Mouse (Mus musculus): ENCODE data around the gene Tent4b.
A peak's percentile ranks its signal among the peaks of the same experiment; 100 is the strongest.

Tent4b gene

GRCm38 (mm10) chr8:88279220-88279619 is 80.2 kb downstream of the Tent4b start:
- DNase-seq (ENCODE audit: low read depth, low spot score): no peak

DNA sequence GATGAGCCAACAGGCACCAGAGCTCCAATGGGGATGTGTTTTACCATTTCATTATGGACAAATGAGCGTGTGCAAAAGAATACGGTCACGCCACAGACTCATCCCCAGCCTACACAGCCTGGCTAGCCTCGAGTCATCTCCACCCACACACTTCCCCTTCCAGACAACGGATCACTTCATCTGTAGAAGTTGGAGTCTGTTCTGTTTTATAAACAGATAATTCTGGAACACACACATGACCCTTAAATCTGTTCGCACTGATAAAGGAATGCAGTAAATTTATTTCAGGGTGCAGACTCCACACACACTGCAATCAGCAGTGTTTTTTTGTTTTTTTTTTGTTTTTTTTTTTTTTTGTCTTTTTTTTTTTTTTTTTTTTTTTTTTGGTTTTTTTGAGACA is 80.7 kb downstream of the Tent4b start:
- DNase-seq (ENCODE audit: low read depth, low spot score): no peak

DNA sequence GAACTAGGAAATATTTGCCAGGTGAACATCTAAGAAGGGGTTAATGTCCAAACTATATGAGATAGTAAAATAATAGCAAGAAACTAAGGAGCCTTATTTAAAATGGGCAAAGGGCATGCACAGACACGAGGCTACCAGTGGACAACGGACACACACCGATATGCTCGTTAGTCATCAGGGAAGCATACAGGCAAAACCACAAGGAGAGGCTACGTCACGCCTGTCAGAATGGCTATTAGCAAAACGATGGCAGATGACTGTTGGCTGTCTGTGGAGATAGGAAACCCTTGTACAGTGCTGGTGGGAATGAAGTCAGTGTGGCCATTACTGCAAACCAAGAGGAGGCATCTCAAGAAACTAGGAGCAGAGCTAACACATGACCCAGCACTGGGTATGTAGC is 81.9 kb downstream of the Tent4b start:
- no peak for DNase-seq (ENCODE audit: low read depth, low spot score)

DNA sequence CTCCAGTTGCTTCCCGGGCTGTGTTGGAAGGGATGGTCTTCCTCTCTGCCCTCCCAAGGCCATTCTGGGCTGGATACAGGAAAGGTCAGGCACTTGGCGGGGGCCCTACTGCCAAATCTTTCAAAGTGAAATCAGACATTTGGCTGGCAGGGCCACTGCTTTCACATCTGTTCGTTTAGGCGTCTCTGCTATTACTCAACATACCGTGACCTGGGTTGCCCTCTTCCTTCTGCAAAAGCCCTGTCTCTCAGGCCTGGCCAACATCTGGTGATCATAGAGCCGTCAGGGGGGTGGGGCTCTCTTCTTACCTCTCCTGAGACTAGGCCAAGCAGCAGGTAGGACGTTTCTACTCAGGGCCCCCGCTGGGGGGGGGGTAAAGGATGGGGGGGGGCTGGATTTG is 83.7 kb downstream of the Tent4b start:
- peak; percentile 94 for DNase-seq (ENCODE audit: low read depth, low spot score)

DNA sequence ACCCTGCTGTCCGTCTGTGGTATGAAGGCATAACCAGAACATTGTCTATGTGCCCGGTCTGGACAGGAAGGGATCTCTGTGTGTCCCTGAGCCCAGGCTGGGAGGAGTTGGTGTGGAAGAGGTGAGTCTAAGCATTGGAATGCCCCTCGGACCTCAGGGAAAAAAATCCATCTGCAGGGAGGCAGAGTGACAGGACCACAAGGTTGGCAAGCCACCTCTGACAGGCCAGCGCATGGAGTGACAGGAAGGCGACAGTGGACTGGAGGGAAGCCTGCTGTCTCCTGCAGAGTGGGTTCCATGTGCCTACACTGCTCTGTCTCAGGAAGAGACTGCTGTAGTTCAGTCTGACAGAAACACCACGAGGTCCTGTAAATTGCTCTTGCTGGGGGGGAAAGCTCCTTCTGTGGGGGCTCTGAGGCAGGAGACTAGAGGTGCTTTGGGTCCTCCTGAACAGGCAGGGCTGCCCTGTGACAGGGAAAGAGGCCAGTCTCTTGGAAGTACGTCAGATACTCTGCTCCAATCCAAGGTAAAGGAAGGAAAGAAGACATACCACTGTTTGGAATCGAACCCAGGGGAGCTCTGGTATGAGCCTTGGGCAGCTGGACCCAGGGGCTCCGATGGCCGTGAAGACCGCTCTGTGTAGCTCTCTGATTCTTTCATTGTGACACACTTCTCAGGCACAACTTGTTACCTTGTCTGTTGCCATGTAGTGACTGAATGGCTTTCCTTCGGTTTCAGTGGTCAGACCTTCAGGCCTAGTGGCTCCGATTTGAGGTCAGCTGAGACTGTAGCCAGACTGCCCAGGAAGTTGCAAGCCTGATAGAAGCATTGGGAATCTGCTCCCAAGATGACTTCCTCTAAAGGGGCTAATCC is 84.5 kb downstream of the Tent4b start:
- no peak for DNase-seq (ENCODE audit: low read depth, low spot score)

DNA sequence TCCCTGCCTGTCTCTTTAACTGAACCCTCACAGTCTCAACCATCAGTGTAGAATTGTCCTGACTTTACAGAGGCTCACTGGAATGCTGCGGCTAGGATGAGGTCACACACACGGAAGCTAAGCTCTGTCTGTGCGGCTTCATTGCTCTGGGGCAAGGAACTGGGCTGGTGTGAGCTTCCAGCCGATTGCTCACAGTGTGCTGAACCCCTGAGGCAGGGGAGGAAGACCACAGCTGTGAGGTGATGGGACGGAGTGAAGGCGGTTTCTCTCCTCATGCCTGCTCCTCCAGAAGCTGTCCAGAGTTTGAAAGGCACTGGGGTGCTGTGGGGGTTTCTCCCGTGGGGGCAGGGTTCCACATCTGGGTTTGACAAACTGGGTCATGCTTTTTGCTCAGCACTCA is 85.7 kb downstream of the Tent4b start:
- DNase-seq (ENCODE audit: low read depth, low spot score): peak; percentile 57

- no peak for DNase-seq (ENCODE audit: low read depth, low spot score)
Observed at GRCm38 (mm10) chr8:88285469-88286356, 86.7 kb downstream of the Tent4b start.

DNA sequence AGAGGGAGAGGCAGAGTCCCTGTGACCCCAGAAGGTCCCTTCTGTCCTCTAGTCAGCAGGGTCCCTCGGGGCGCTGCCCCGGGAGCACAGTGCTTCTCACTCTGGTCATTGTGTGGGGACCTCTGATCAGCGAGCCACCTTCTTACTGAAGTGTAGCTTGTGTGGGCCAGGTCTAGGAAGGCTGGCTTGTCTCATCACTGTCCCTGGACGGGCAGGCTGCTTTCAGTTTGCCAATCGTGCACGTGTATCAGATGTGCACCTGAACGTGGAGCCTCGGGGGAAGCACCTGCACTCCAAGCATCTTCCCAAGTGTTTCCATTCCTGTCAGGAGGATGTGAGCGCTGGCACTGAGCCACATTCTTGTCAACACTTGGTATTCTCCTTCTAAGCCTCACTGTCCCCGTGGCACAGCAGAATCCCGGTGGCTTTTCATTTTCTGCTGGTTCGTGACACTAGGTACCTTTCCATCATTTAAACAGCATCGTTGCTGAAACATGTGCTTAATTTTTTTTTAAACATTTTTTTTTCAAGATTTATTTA is 87.5 kb downstream of the Tent4b start:
- no peak for DNase-seq (ENCODE audit: low read depth, low spot score)

DNA sequence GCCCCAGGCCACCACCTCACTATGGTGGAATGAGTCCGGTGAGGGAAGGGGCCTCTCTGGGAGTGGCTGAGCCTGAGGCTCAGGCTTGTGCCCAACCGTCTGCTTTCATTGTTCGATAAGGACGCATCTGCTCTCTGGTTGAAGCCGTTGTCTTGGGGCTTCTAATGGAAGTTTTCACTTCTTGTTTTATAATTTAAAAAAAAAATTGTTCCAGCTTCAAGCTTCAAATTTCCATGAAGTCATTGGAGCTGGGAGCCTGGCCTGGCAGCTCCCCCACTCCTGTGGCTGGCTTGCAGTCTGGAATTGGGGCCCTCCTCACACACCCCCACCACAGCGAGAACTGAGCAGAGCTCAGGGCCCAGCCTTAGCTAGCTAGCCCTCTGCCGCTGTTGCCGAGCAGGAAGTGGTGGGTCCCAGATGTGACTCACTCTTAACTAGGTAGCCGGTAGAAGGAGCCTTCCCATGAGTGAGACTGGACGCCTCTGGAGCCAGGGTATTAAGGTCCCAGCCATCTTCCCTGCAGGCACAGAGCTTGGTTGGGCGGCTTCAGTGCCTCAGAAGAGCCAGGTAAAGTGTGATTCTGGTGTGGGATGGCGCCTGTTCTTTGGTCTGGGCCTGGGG is 89.7 kb downstream of the Tent4b start:
- DNase-seq (ENCODE audit: low read depth, low spot score): peak; percentile 59

- DNase-seq (ENCODE audit: low read depth, low spot score): no peak
Observed at GRCm38 (mm10) chr8:88289901-88290300, 90.9 kb downstream of the Tent4b start.

DNA sequence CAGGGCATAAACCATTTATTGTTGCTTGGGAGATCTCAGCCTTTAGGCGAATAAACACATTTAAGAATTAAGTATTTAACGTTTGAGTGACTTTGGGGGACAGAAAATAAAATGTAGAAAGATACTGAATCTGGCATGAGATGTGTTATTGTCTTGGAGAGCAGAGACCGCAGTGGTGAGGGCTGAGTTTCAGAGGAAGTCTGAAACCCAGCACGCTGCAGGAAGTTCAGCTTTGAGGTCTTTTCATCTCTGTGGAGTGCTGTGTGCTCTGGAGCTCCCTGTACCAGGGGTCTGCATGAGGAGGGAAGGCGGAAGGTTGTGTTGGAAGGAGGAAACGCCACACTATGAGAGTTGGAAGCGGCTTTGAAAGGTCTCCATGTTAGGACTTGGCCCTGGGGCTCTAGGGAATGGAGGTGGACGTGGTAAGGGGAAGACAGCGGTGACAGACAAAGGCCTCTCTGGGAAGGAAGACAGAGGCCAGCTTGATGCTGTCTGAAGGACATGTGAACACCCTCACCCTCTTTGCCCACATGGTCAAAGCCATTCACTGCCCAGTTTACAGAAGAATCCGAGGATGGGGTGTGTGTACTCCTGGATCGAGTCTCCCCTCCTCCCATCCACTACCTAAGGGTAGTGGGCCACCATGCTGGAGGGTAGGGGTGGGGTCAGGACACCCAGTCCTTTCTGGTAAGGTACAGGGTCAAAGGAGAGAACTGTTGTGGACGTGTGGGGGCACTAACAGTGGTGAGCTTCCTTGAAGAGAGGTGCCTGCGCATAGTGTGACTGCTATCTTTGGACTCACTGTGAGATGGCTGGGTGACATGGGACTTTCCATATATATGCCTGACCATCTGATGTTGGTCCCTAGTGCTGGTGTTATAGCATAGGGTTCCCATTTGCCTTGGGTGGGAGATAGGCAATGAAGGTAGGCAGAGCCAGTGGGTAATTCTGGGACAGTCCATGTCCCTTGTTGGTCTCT is 91.6 kb downstream of the Tent4b start:
- DNase-seq (ENCODE audit: low read depth, low spot score): no peak

GRCm38 (mm10) chr8:88291305-88291690 is 92.3 kb downstream of the Tent4b start:
- no peak for DNase-seq (ENCODE audit: low read depth, low spot score)

DNA sequence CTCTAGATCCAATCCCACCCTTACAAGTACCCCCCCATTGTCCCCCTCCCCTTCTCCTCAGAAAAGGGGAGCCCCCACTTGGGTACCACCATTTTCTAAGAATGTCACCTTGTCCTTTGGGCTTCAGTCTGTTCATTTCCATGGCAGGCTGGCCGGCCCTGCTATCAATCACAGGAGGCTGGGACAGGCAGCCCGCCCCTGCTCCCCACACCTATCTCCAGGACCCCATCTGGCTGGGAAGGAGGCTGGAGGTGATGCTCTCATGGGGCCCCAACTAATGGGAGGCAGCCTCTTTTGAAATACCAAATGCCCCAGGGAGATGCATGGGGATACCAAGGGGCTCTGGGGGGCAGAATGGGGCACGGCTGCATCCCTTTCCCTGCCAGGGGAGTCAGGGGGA is 93.9 kb downstream of the Tent4b start:
- no peak for DNase-seq (ENCODE audit: low read depth, low spot score)

DNA sequence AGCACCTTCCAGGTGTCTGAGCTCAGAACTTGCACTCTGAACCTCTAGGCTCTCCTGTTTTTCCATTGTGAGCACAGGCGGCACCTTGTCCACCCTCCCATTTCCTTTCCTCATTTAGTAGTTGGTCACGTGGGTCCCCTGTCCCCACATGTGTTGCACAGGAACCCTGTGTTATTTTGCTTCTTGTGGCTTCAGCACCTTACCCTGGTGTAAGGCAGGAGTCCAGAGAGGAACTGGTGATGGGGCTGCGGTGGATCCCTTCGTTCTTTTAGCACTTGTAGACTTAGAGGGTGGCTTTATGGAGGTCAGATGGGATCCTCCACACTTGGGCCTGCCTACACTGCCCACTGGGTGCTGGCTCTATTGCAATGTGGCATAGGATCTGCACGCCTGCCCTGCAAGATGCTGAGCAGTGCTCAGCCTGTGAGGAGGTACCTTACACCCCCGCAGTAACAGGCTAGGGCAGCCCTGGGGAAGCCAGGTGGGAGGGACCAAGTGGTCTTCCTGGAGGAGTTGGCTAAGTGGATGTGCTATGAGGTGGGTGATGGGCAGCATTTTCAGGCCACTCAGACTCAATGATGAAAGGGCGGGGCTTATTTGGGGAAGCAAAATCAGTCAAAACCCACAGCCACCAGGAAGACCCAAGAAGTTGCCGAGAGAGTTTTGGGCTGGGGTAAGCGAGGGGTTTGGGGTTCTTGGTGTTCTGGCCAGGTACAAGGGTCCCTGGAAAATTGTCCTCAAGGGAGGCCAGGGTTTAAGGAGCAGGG is 94.8 kb downstream of the Tent4b start:
- no peak for DNase-seq (ENCODE audit: low read depth, low spot score)

DNA sequence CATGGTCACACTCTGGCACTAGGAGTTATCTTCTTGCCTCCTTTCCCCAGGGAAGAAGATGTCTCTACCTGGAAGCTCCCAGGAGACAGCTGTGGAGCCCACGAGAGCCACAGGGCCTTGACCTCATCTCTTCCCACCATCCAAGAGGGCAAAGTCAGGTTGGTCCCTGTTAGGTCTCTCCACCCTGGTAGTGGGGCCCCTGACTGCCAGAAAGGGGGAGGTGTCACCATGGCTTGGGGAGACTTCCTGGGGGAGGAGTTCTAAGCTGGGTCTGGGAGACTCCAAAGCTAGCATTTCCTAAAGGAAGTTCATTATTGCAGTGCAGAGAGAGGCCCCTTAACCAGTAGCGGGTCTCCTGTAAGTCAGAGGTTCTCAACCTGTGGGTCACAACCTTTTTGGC is 96.0 kb downstream of the Tent4b start:
- no peak for DNase-seq (ENCODE audit: low read depth, low spot score)

GRCm38 (mm10) chr8:88297976-88298732 is 99.1 kb downstream of the Tent4b start:
- DNase-seq (ENCODE audit: low read depth, low spot score): no peak

GRCm38 (mm10) chr8:88298733-88299103 is 99.7 kb downstream of the Tent4b start:
- no peak for DNase-seq (ENCODE audit: low read depth, low spot score)

DNA sequence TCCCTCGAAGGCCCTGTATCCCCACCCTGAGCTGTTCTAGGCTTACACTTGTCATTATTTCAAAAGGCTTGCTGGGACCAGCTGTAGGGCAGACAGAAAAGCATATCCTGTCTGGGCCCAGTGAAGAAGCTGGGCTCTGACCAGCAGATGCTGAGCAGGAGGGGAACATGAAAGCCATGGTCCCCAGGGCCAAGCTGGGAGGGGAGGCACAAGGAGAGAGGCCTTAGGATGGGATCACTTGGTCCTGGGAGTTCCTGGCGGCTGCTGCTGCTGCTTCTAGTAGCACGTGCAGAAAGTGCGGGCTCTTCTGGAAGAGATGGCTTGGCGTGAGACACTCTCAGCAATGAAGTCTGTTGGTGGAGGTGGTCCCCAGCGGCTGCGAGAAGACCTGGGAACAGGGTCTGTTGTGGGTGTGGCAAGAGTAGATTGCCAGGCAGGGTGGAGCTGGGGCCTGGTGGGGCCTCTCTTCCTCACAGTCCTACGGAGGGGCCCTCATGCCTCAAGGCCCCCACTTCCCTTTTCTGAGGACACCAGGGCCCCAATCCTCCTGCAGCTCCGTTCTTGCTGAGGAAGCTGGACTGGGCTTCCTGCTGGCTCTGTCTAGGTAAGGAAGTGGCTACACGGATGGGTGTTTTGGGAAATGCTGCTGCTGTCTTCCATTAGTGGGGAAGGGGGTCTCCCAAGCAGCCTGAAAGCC is 101.0 kb downstream of the Tent4b start:
- DNase-seq (ENCODE audit: low read depth, low spot score): no peak

All from skeletal muscle tissue, adult 2 months (tissue).